Mouse (Mus musculus): Measurements from ENCODE around the gene Csn2. TPM values are rescaled to one million over a fixed set of nuclear protein-coding genes. Genes with fewer than 3 reads are reported as not detected.

Csn2 gene
- polyA plus RNA-seq (2014; fragmentation: Nextera tagmentation; extraction: Ambion mirVana): not detected in 2 replicates

GRCm38 (mm10) chr5:87699530-87699929 lies at the start of gene Csn2:
TSS of gene Csn2 (minus strand) at chr5:87699630.
- H3K27ac ChIP-seq (ENCODE audit: low read depth, low read length): no peak within 1 kb of the TSS
- no peaks in the 10 kb centered on the region for H3K4me1 ChIP-seq (ENCODE audit: control insufficient read depth, insufficient read depth, low read length)
- 74% methylated on average over 3 of the region's 3 CpGs for WGBS (ENCODE audit: insufficient replicate concordance)
- no peaks in the 10 kb centered on the region for H3K27me3 ChIP-seq (ENCODE audit: control insufficient read depth, insufficient read depth, low read length)
- H3K4me3 ChIP-seq (ENCODE audit: low read depth, low read length): no peak within 1 kb of the TSS
- H3K9me3 ChIP-seq (replicated peaks; ENCODE audit: control insufficient read depth, low read length): no peaks in the 10 kb centered on the region
- no peaks in the 10 kb centered on the region for H3K36me3 ChIP-seq (ENCODE audit: control insufficient read depth, insufficient read depth, low read length)
- no peak for ATAC-seq (replicated peaks; ENCODE audit: insufficient number of reproducible peaks, low FRiP score, low TSS enrichment)
- H3K4me2 ChIP-seq: no peak within 1 kb of the TSS
- no peak within 1 kb of the TSS for H3K9ac ChIP-seq (ENCODE audit: low read depth, low read length)

- no peak overlapping the region for H3K9ac ChIP-seq (ENCODE audit: low read depth, low read length)
- no peaks in the 10 kb centered on the region for H3K36me3 ChIP-seq (ENCODE audit: control insufficient read depth, insufficient read depth, low read length)
- no peak overlapping the region for H3K4me2 ChIP-seq
- H3K9me3 ChIP-seq (replicated peaks; ENCODE audit: control insufficient read depth, low read length): no peaks in the 10 kb centered on the region
- no peak for ATAC-seq (replicated peaks; ENCODE audit: insufficient number of reproducible peaks, low FRiP score, low TSS enrichment)
- H3K4me1 ChIP-seq (ENCODE audit: control insufficient read depth, insufficient read depth, low read length): no peaks in the 10 kb centered on the region
- H3K27me3 ChIP-seq (ENCODE audit: control insufficient read depth, insufficient read depth, low read length): no peaks in the 10 kb centered on the region
- no peak overlapping the region for H3K4me3 ChIP-seq (ENCODE audit: low read depth, low read length)
- no peak overlapping the region for H3K27ac ChIP-seq (ENCODE audit: low read depth, low read length)
Measured at GRCm38 (mm10) chr5:87734821-87735220, 35.4 kb upstream of the Csn2 start.

- no peak overlapping the region for H3K4me3 ChIP-seq (ENCODE audit: low read depth, low read length)
- H3K4me1 ChIP-seq (ENCODE audit: control insufficient read depth, insufficient read depth, low read length): no peaks in the 10 kb centered on the region
- no peak overlapping the region for H3K4me2 ChIP-seq
- 63% methylated on average over 1 of the region's 1 CpGs for WGBS (ENCODE audit: insufficient replicate concordance)
- no peaks in the 10 kb centered on the region for H3K27me3 ChIP-seq (ENCODE audit: control insufficient read depth, insufficient read depth, low read length)
- ATAC-seq (replicated peaks; ENCODE audit: insufficient number of reproducible peaks, low FRiP score, low TSS enrichment): no peak
- no peaks in the 10 kb centered on the region for H3K9me3 ChIP-seq (replicated peaks; ENCODE audit: control insufficient read depth, low read length)
- H3K36me3 ChIP-seq (ENCODE audit: control insufficient read depth, insufficient read depth, low read length): no peaks in the 10 kb centered on the region
- no peak overlapping the region for H3K9ac ChIP-seq (ENCODE audit: low read depth, low read length)
- H3K27ac ChIP-seq (ENCODE audit: low read depth, low read length): no peak overlapping the region
Measured at GRCm38 (mm10) chr5:87705891-87706290, 6.5 kb upstream of the Csn2 start.

- Histone ChIP-seq H3K27ac (ENCODE audit: low read depth, low read length) (no peak within 1 kb of the TSS), H3K9me3 (replicated peaks; ENCODE audit: control insufficient read depth, low read length) (no peaks in the 10 kb centered on the region)
- no peak for ATAC-seq (replicated peaks; ENCODE audit: insufficient number of reproducible peaks, low FRiP score, low TSS enrichment)
Measured at GRCm38 (mm10) chr5:87665908-87666307, 33.5 kb downstream of the Csn2 start, which contains the start of gene Csn1s1. TSS of gene Csn1s1 (plus strand) at chr5:87666208.

GRCm38 (mm10) chr5:87642787-87643186 lies 56.6 kb downstream of the Csn2 start:
- ATAC-seq (replicated peaks; ENCODE audit: insufficient number of reproducible peaks, low FRiP score, low TSS enrichment): no peak
- Histone ChIP-seq H3K4me3 (ENCODE audit: low read depth, low read length) (no peak overlapping the region), H3K4me1 (ENCODE audit: control insufficient read depth, insufficient read depth, low read length) (no peaks in the 10 kb centered on the region), H3K27me3 (ENCODE audit: control insufficient read depth, insufficient read depth, low read length) (no peaks in the 10 kb centered on the region), H3K9ac (ENCODE audit: low read depth, low read length) (no peak overlapping the region), H3K9me3 (replicated peaks; ENCODE audit: control insufficient read depth, low read length) (no peaks in the 10 kb centered on the region), H3K4me2 (no peak overlapping the region), H3K27ac (ENCODE audit: low read depth, low read length) (no peak overlapping the region), H3K36me3 (ENCODE audit: control insufficient read depth, insufficient read depth, low read length) (no peaks in the 10 kb centered on the region)

More at GRCm38 (mm10) chr5:87665908-87666307, 33.5 kb downstream of the Csn2 start, which contains the start of gene Csn1s1:
- H3K27me3 ChIP-seq (ENCODE audit: control insufficient read depth, insufficient read depth, low read length): no peaks in the 10 kb centered on the region
- H3K4me1 ChIP-seq (ENCODE audit: control insufficient read depth, insufficient read depth, low read length): no peaks in the 10 kb centered on the region
- no peak within 1 kb of the TSS for H3K4me2 ChIP-seq
- no peak within 1 kb of the TSS for H3K4me3 ChIP-seq (ENCODE audit: low read depth, low read length)
- no peaks in the 10 kb centered on the region for H3K36me3 ChIP-seq (ENCODE audit: control insufficient read depth, insufficient read depth, low read length)
- H3K9ac ChIP-seq (ENCODE audit: low read depth, low read length): no peak within 1 kb of the TSS

Other genes with a start within 250 kb of the Csn2 start
- gene Ugt2a2, start 217.4 kb downstream of the Csn2 start, polyA plus RNA-seq (2014; fragmentation: Nextera tagmentation; extraction: Ambion mirVana): not detected in 2 replicates
- not detected in 2 replicates for gene Gm43638, start 212.8 kb downstream of the Csn2 start, polyA plus RNA-seq (2014; fragmentation: Nextera tagmentation; extraction: Ambion mirVana)
- not detected in 2 replicates for gene Ugt2a1, start 208.8 kb downstream of the Csn2 start, polyA plus RNA-seq (2014; fragmentation: Nextera tagmentation; extraction: Ambion mirVana)
- gene Sult1b1, start 161.4 kb downstream of the Csn2 start, polyA plus RNA-seq (2014; fragmentation: Nextera tagmentation; extraction: Ambion mirVana): not detected in 2 replicates
- gene Sult1d1, start 130.6 kb downstream of the Csn2 start, polyA plus RNA-seq (2014; fragmentation: Nextera tagmentation; extraction: Ambion mirVana): not detected in 2 replicates
- not detected in 2 replicates for gene Sult1e1, start 108.0 kb downstream of the Csn2 start, polyA plus RNA-seq (2014; fragmentation: Nextera tagmentation; extraction: Ambion mirVana)
- gene Csn1s1, start 33.4 kb downstream of the Csn2 start, polyA plus RNA-seq (2014; fragmentation: Nextera tagmentation; extraction: Ambion mirVana): not detected in 2 replicates
- gene Csn1s2a, start 74.9 kb upstream of the Csn2 start, polyA plus RNA-seq (2014; fragmentation: Nextera tagmentation; extraction: Ambion mirVana): not detected in 2 replicates
- gene Csn1s2b, start 108.5 kb upstream of the Csn2 start, polyA plus RNA-seq (2014; fragmentation: Nextera tagmentation; extraction: Ambion mirVana): not detected in 2 replicates
- gene Prr27, start 126.1 kb upstream of the Csn2 start, polyA plus RNA-seq (2014; fragmentation: Nextera tagmentation; extraction: Ambion mirVana): not detected in 2 replicates
- gene Odam, start 185.4 kb upstream of the Csn2 start, polyA plus RNA-seq (2014; fragmentation: Nextera tagmentation; extraction: Ambion mirVana): not detected in 2 replicates
- 0.16 TPM in 1 of 2 replicates, not detected in the other for gene Csn3, start 225.9 kb upstream of the Csn2 start, polyA plus RNA-seq (2014; fragmentation: Nextera tagmentation; extraction: Ambion mirVana)